10 mouse cellular contexts compared by ENCODE assay signal in the genomic region with DNA sequence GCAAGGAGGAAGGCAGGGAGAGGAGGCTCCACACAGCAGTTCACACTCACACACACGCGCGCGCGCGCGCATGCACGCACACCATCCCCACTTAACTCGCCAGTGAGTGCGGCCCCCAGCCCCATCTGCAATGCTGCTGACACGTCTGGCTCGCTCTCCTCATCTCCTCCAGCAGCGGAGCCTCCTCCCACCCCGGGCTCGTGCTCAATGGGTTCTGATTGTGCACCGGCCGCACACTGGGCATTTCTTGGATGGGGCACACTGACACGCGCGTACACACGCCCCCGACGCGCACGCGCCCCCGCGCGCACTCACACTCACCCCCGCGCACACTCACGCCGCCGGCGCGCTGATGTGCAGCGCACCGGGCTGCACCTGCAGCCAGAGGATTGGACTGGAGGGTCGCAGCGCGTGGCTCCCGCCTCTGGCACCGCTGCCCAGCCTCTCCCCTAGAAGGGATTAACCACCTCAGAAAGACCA. TPM values are rescaled to one million over a fixed set of nuclear protein-coding genes. Genes with fewer than 3 reads are reported as not detected.
DNase-seq lines count a peak whose midpoint lies in the region; ATAC-seq and TF ChIP-seq lines count a peak whose summit lies in the region.
"Had no signal": no experiment of that assay in that cellular context is flagged by ENCODE, and none has a peak within 500 bp of the region (broad histone marks: within the 10 kb centered on the region; RNA-seq: fewer than 3 reads in every experiment).

No protein-coding gene starts in this region.

- no peak for TF ChIP-seq POLR2A in cerebellum, adult 2 months (IDR thresholded peaks at IDR 0.05; ENCODE audit: borderline replicate concordance, insufficient read depth, low read length)
- no peak for TF ChIP-seq POLR2A in embryonic fibroblast, embryonic 13.5 days (IDR thresholded peaks at IDR 0.05; ENCODE audit: low read depth, low read length)

- 0% methylated on average over 43 of the region's 43 CpGs for WGBS in cerebellum, adult 2 months
- WGBS in liver, embryonic 15.5 days (ENCODE audit: insufficient replicate concordance): under 1% methylated on average over 43 of the region's 43 CpGs
- WGBS in stomach, postnatal 0 days: under 1% methylated on average over 39 of the region's 43 CpGs

- H3K4me2 ChIP-seq in liver, embryonic 15.5 days: 0 out of 2 replicates have a peak overlapping the region, but pooled peaks have one; percentile 7
- H3K4me2 ChIP-seq in stomach, postnatal 0 days (replicated peaks; ENCODE audit: low read depth): peak overlapping the region; percentile 59

- H3K4me1 ChIP-seq in cerebellum, adult 2 months (ENCODE audit: control insufficient read depth, insufficient read depth, low read length): no peaks in the 10 kb centered on the region
- peaks cover 16% of the 10 kb centered on the region for H3K4me1 ChIP-seq in E14TG2a.4 (replicated peaks; ENCODE audit: low read depth, low read length)
- no peaks in the 10 kb centered on the region; the same call in 1 of the 2 replicates for H3K4me1 ChIP-seq in embryonic fibroblast, embryonic 13.5 days (ENCODE audit: control insufficient read depth, insufficient read depth, low read length)
- no peaks in the 10 kb centered on the region for H3K4me1 ChIP-seq in liver, embryonic 15.5 days (replicated peaks)
- H3K4me1 ChIP-seq in stomach, postnatal 0 days (replicated peaks; ENCODE audit: control insufficient read depth, insufficient read depth): 0 out of 2 replicates have a peak, but pooled peaks cover 3% of the 10 kb centered on the region

- DNase-seq in cerebellum, adult 2 months: peak; percentile 26 to 43
- DNase-seq in layer of hippocampus, adult 18-20 months (ENCODE audit: low spot score in 2 of 2): peak; percentile 75 to 83
- DNase-seq in stomach, postnatal 0 days (ENCODE audit: low spot score): peak; percentile 23
- no peak for DNase-seq in adipocyte (ENCODE audit: low spot score)

- no peak overlapping the region for H3K9ac ChIP-seq in liver, embryonic 15.5 days
- no peak overlapping the region for H3K9ac ChIP-seq in stomach, postnatal 0 days (ENCODE audit: low read length)

- no peak for TF ChIP-seq CTCF in cerebellum, adult 2 months (IDR thresholded peaks at IDR 0.05; ENCODE audit: borderline replicate concordance, insufficient read depth, low read depth, low read length)
- TF ChIP-seq CTCF in E14TG2a.4 (conservative IDR thresholded peaks at IDR 0.05; ENCODE audit: low read length): no peak
- no peak for TF ChIP-seq CTCF in embryonic fibroblast, embryonic 13.5 days (IDR thresholded peaks at IDR 0.05; ENCODE audit: borderline replicate concordance, insufficient read depth, low read length)
- no peak for TF ChIP-seq CTCF in stomach, postnatal 0 days (IDR thresholded peaks at IDR 0.05; ENCODE audit: low read depth)

- H3K27ac ChIP-seq in cerebellum, adult 2 months (ENCODE audit: insufficient read depth, low read length): no peak overlapping the region
- no peak overlapping the region for H3K27ac ChIP-seq in embryonic fibroblast, embryonic 13.5 days (ENCODE audit: insufficient read depth, low read length)
- no peak overlapping the region for H3K27ac ChIP-seq in liver, embryonic 15.5 days (replicated peaks)
- no peak overlapping the region for H3K27ac ChIP-seq in stomach, postnatal 0 days (replicated peaks)

- H3K9me3 ChIP-seq in E14TG2a.4 (ENCODE audit: low read length): no peaks in the 10 kb centered on the region
- no peaks in the 10 kb centered on the region for H3K9me3 ChIP-seq in liver, embryonic 15.5 days (replicated peaks)
- no peaks in the 10 kb centered on the region for H3K9me3 ChIP-seq in stomach, postnatal 0 days (ENCODE audit: control insufficient read depth, low read length)

- H3K36me3 ChIP-seq in E14TG2a.4 (ENCODE audit: insufficient read depth, low read length): no peaks in the 10 kb centered on the region
- H3K36me3 ChIP-seq in liver, embryonic 15.5 days (replicated peaks): no peaks in the 10 kb centered on the region
- H3K36me3 ChIP-seq in stomach, postnatal 0 days (ENCODE audit: control insufficient read depth, insufficient read depth, low read length): no peaks in the 10 kb centered on the region

- H3K4me3 ChIP-seq in cerebellum, adult 2 months (replicated peaks; ENCODE audit: insufficient read depth, low read depth, low read length): peak overlapping the region; percentile 57
- peak overlapping the region; percentile 84 for H3K4me3 ChIP-seq in E14TG2a.4 (replicated peaks; ENCODE audit: low read length)
- peak overlapping the region; percentile 23 for H3K4me3 ChIP-seq in embryonic fibroblast, embryonic 13.5 days (ENCODE audit: insufficient read depth, low read length)
- no peak overlapping the region for H3K4me3 ChIP-seq in liver, embryonic 15.5 days (replicated peaks)
- peak overlapping the region; percentile 34 for H3K4me3 ChIP-seq in stomach, postnatal 0 days (ENCODE audit: low read depth, low read length)

- TF ChIP-seq EP300 in stomach, postnatal 0 days (optimal IDR thresholded peaks at IDR 0.05): no peak

- H3K27me3 ChIP-seq in cerebellum, adult 2 months (ENCODE audit: control insufficient read depth, insufficient read depth, low read length): no peaks in the 10 kb centered on the region
- peaks cover 47% of the 10 kb centered on the region for H3K27me3 ChIP-seq in E14TG2a.4 (ENCODE audit: insufficient read depth, low read length)
- peaks cover 35% of the 10 kb centered on the region for H3K27me3 ChIP-seq in liver, embryonic 15.5 days
- H3K27me3 ChIP-seq in stomach, postnatal 0 days (ENCODE audit: control insufficient read depth, insufficient read depth, low read length): no peaks in the 10 kb centered on the region; the same call in 1 of the 2 replicates

- no peak for ATAC-seq in cerebellum, adult (ENCODE audit: insufficient number of reproducible peaks, low FRiP score, low TSS enrichment)
- no peak for ATAC-seq in liver, embryonic 15.5 days (ENCODE audit: insufficient read depth)
- no peak for ATAC-seq in stomach, postnatal 0 days (ENCODE audit: low FRiP score, low TSS enrichment)

RNA-seq across cellular contexts. Expression of gene Grin2b, which starts 1.1 kb away (rescaled TPM):
- 3.3 and 4.0 TPM in 2 replicates for polyA plus RNA-seq in cerebellum, adult 2 months (2012; rRNA removed)
- polyA plus RNA-seq in embryonic fibroblast, embryonic 13.5 days (2011; ENCODE audit: insufficient read length, low read depth, missing spikeins): 0.55 and 0.61 TPM in 2 replicates
- 100 to 1,000 TPM; 292 to 326 TPM for total RNA-seq in layer of hippocampus, adult 18-20 months (2021)
- polyA plus RNA-seq in liver, embryonic 15.5 days (2015; fragmentation: Nextera tagmentation; extraction: Ambion mirVana): not detected in 2 replicates
- 0.63 TPM in 1 of 2 replicates, not detected in the other for polyA plus RNA-seq in stomach, postnatal 0 days (2015; fragmentation: Nextera tagmentation; extraction: Ambion mirVana)
- total RNA-seq: hematopoietic stem cell, adult 5-6 weeks had no signal
- polyA plus RNA-seq: C2C12 had no signal
